Mouse (Mus musculus) ZHBTc4 (cell line): ENCODE data around the gene Mta1.

Experiments
- DNase-seq: peaks from one replicate; pipeline ENCODE4 v3.0.0-alpha.2; 2011; ENCODE audit warnings: low read depth, low spot score

Gene Mta1

GRCm38 (mm10) chr12:113148381-113149035 lies 50.4 kb downstream of the Mta1 start:
- peak; percentile 83 for DNase-seq

- no peak for DNase-seq
These were observed 51.3 kb downstream of the Mta1 start for GRCm38 (mm10) chr12:113149341-113149740.

GRCm38 (mm10) chr12:113149896-113150295 lies 51.8 kb downstream of the Mta1 start:
- no peak for DNase-seq

GRCm38 (mm10) chr12:113150591-113150990 lies 52.5 kb downstream of the Mta1 start:
- no peak for DNase-seq

- no peak for DNase-seq
These were observed 53.0 kb downstream of the Mta1 start for GRCm38 (mm10) chr12:113151046-113151445.

GRCm38 (mm10) chr12:113151661-113152271 lies 53.7 kb downstream of the Mta1 start:
- no peak for DNase-seq

GRCm38 (mm10) chr12:113152272-113152661 lies 54.2 kb downstream of the Mta1 start:
- DNase-seq: peak; percentile 66

- DNase-seq: no peak
These were observed 55.0 kb downstream of the Mta1 start for GRCm38 (mm10) chr12:113152991-113153525.

GRCm38 (mm10) chr12:113153971-113154370 lies 55.9 kb downstream of the Mta1 start:
- DNase-seq: no peak

GRCm38 (mm10) chr12:113154747-113155075 lies 56.6 kb downstream of the Mta1 start:
- DNase-seq: no peak

GRCm38 (mm10) chr12:113155076-113155771 lies 57.1 kb downstream of the Mta1 start:
- DNase-seq: no peak

GRCm38 (mm10) chr12:113155887-113156539 lies 57.9 kb downstream of the Mta1 start, which contains the start of gene Tedc1:
Gene Tedc1 (plus strand): TSS chr12:113156421.
- DNase-seq: peak; percentile 100

- DNase-seq: peak; percentile 94
These were observed 58.5 kb downstream of the Mta1 start for GRCm38 (mm10) chr12:113156540-113156929.

GRCm38 (mm10) chr12:113157002-113157401 lies 58.9 kb downstream of the Mta1 start:
- DNase-seq: no peak

GRCm38 (mm10) chr12:113157521-113157920 lies 59.4 kb downstream of the Mta1 start:
- no peak for DNase-seq

GRCm38 (mm10) chr12:113157971-113158370 lies 59.9 kb downstream of the Mta1 start:
- no peak for DNase-seq

GRCm38 (mm10) chr12:113163561-113164006 lies 65.5 kb downstream of the Mta1 start:
- no peak for DNase-seq

- DNase-seq: no peak
These were observed 70.0 kb downstream of the Mta1 start for GRCm38 (mm10) chr12:113168031-113168536.

- DNase-seq: peak; percentile 62
These were observed 79.1 kb downstream of the Mta1 start for GRCm38 (mm10) chr12:113176960-113177725.

- DNase-seq: no peak
These were observed 82.9 kb downstream of the Mta1 start for GRCm38 (mm10) chr12:113181020-113181419.

- no peak for DNase-seq
These were observed 86.9 kb downstream of the Mta1 start for GRCm38 (mm10) chr12:113184945-113185344.
